Mouse (Mus musculus) forebrain, embryonic 13.5 days (tissue): ENCODE results near the gene Mpi. TPM values are rescaled to one million over a fixed set of nuclear protein-coding genes. Genes with fewer than 3 reads are reported as not detected.
A peak's percentile ranks its signal among the peaks of the same experiment; 100 is the strongest.

Experiments
- ATAC-seq: fragments of 200-750 bp; cut with Nextera tagmentation; 2 replicates; pipeline ENCODE4 v1.8.0; 2017
- H3K27ac ChIP-seq: fragments of 300-500 bp; sonication (generic); 2 replicates; pipeline ENCODE4 v1.5.1; 2015; ENCODE audit warnings: inconsistent platforms, mild to moderate bottlenecking, moderate library complexity
- H3K27me3 ChIP-seq: fragments of 300-500 bp; sonication (generic); 2 replicates; pipeline ENCODE4 v1.6.1; 2015; ENCODE audit warnings: mild to moderate bottlenecking, inconsistent platforms
- H3K36me3 ChIP-seq: fragments of 300-500 bp; sonication (generic); 2 replicates; pipeline ENCODE4 v1.6.1; 2015; ENCODE audit warnings: mild to moderate bottlenecking, inconsistent platforms; ENCODE audit not compliant: poor library complexity, severe bottlenecking
- H3K4me1 ChIP-seq: fragments of 300-500 bp; sonication (generic); 2 replicates; pipeline ENCODE4 v1.6.1; 2015; ENCODE audit warnings: inconsistent platforms
- H3K4me2 ChIP-seq: fragments of 300-500 bp; sonication (generic); 2 replicates; pipeline ENCODE4 v1.6.1; 2015; ENCODE audit warnings: inconsistent platforms, mild to moderate bottlenecking, moderate library complexity
- H3K4me3 ChIP-seq: fragments of 300-500 bp; sonication (generic); 2 replicates; pipeline ENCODE4 v1.5.1; 2015; ENCODE audit warnings: mild to moderate bottlenecking, inconsistent platforms
- H3K9ac ChIP-seq: fragments of 300-500 bp; sonication (generic); 2 replicates; pipeline ENCODE4 v1.6.1; 2015; ENCODE audit warnings: mild to moderate bottlenecking, inconsistent platforms
- H3K9me3 ChIP-seq: fragments of 300-500 bp; sonication (generic); replicated peaks from 2 replicates; pipeline ENCODE4 v1.6.1; 2016; ENCODE audit warnings: inconsistent platforms
- WGBS: fragments of 180-500 bp; shearing (Covaris S2); methylation state at CpG from one replicate; pipeline ENCODE4 v1.1.7; 2015; 5-methylcytosine and 5-hydroxymethylcytosine counted together
- polyA plus RNA-seq: library from polyadenylated mRNA; unstranded; fragments of >200 nt; fragmentation: Nextera tagmentation; extraction: Ambion mirVana; gene quantifications from 2 replicates; pipeline ENCODE4 v1.2.1, GENCODE M21; 2015

The Mpi gene
- polyA plus RNA-seq, 1 experiment from 2014 or later, result 63.2 TPM

- Histone ChIP-seq H3K36me3 (peaks cover 74% of the 10 kb centered on the region), H3K9me3 (no peaks in the 10 kb centered on the region), H3K27me3 (no peaks in the 10 kb centered on the region), H3K4me2 (no peak overlapping the region), H3K4me3 (no peak overlapping the region), H3K4me1 (peaks cover 10% of the 10 kb centered on the region), H3K9ac (no peak overlapping the region), H3K27ac (no peak overlapping the region)
- 80% methylated on average over 3 of the region's 3 CpGs for WGBS
- no peak for ATAC-seq
Observed at GRCm38 (mm10) chr9:57584991-57585390, 32.4 kb upstream of the Mpi start.

- no peaks in the 10 kb centered on the region for H3K4me1 ChIP-seq
- WGBS, result 87% methylated on average over 6 of the region's 6 CpGs
- no peaks in the 10 kb centered on the region for H3K27me3 ChIP-seq
- no peak overlapping the region for H3K27ac ChIP-seq
- no peaks in the 10 kb centered on the region for H3K9me3 ChIP-seq
- H3K9ac ChIP-seq, result peak overlapping the region; percentile 12; the same call in 1 of the 2 replicates
- no peak for ATAC-seq
- peaks cover 59% of the 10 kb centered on the region for H3K36me3 ChIP-seq
- no peak overlapping the region for H3K4me2 ChIP-seq
- no peak overlapping the region for H3K4me3 ChIP-seq
Observed at GRCm38 (mm10) chr9:57577144-57577849, 24.7 kb upstream of the Mpi start.

- Histone ChIP-seq H3K36me3 (peaks cover 55% of the 10 kb centered on the region), H3K4me2 (no peak overlapping the region), H3K9me3 (no peaks in the 10 kb centered on the region), H3K9ac (no peak overlapping the region), H3K27me3 (no peaks in the 10 kb centered on the region), H3K4me1 (no peaks in the 10 kb centered on the region), H3K4me3 (no peak overlapping the region), H3K27ac (no peak overlapping the region)
- no peak for ATAC-seq
- 87% methylated on average over 3 of the region's 3 CpGs for WGBS
Observed at GRCm38 (mm10) chr9:57575577-57575976, 23.0 kb upstream of the Mpi start.

GRCm38 (mm10) chr9:57574397-57574796 lies 21.8 kb upstream of the Mpi start:
- no peak for ATAC-seq

GRCm38 (mm10) chr9:57568500-57568899 lies 15.9 kb upstream of the Mpi start:
- H3K9me3 ChIP-seq, result no peaks in the 10 kb centered on the region
- no peak overlapping the region for H3K4me3 ChIP-seq
- no peaks in the 10 kb centered on the region for H3K27me3 ChIP-seq
- H3K9ac ChIP-seq, result no peak overlapping the region
- peaks cover 15% of the 10 kb centered on the region for H3K4me1 ChIP-seq
- WGBS, result 98% methylated on average over 6 of the region's 6 CpGs
- no peak overlapping the region for H3K27ac ChIP-seq
- H3K4me2 ChIP-seq, result no peak overlapping the region
- peaks cover 47% of the 10 kb centered on the region for H3K36me3 ChIP-seq
- ATAC-seq, result no peak

More at GRCm38 (mm10) chr9:57574397-57574796, 21.8 kb upstream of the Mpi start:
- H3K4me3 ChIP-seq, result no peak overlapping the region
- no peak overlapping the region for H3K27ac ChIP-seq
- no peaks in the 10 kb centered on the region for H3K4me1 ChIP-seq
- no peak overlapping the region for H3K9ac ChIP-seq
- H3K27me3 ChIP-seq, result no peaks in the 10 kb centered on the region
- peaks cover 54% of the 10 kb centered on the region for H3K36me3 ChIP-seq
- H3K9me3 ChIP-seq, result no peaks in the 10 kb centered on the region
- no peak overlapping the region for H3K4me2 ChIP-seq

- no peaks in the 10 kb centered on the region for H3K27me3 ChIP-seq
- H3K4me3 ChIP-seq, result no peak overlapping the region
- H3K9me3 ChIP-seq, result no peaks in the 10 kb centered on the region
- WGBS, result 58% methylated on average over 8 of the region's 8 CpGs
- peaks cover 30% of the 10 kb centered on the region for H3K4me1 ChIP-seq
- peaks cover 39% of the 10 kb centered on the region for H3K36me3 ChIP-seq
- H3K27ac ChIP-seq, result no peak overlapping the region
- no peak overlapping the region for H3K4me2 ChIP-seq
- H3K9ac ChIP-seq, result no peak overlapping the region
- ATAC-seq, result no peak
Observed at GRCm38 (mm10) chr9:57566846-57567245, 14.3 kb upstream of the Mpi start.

- no peaks in the 10 kb centered on the region for H3K9me3 ChIP-seq
- H3K27me3 ChIP-seq, result no peaks in the 10 kb centered on the region
- H3K4me2 ChIP-seq, result peak overlapping the region; percentile 1; the same call in 1 of the 2 replicates
- no peak overlapping the region for H3K9ac ChIP-seq
- H3K27ac ChIP-seq, result peak overlapping the region; percentile 37
- H3K36me3 ChIP-seq, result peaks cover 31% of the 10 kb centered on the region
- H3K4me3 ChIP-seq, result no peak overlapping the region
- 56% methylated on average over 10 of the region's 10 CpGs for WGBS
- peaks cover 36% of the 10 kb centered on the region for H3K4me1 ChIP-seq
- no peak for ATAC-seq
Observed at GRCm38 (mm10) chr9:57565741-57566221, 13.2 kb upstream of the Mpi start.

GRCm38 (mm10) chr9:57564609-57565008 lies 12.0 kb upstream of the Mpi start:
- Histone ChIP-seq H3K9ac (no peak overlapping the region), H3K36me3 (peaks cover 20% of the 10 kb centered on the region), H3K9me3 (no peaks in the 10 kb centered on the region), H3K27ac (no peak overlapping the region), H3K4me3 (no peak overlapping the region), H3K4me2 (no peak overlapping the region), H3K4me1 (peaks cover 41% of the 10 kb centered on the region), H3K27me3 (no peaks in the 10 kb centered on the region)
- no peak for ATAC-seq
- 91% methylated on average over 6 of the region's 6 CpGs for WGBS

GRCm38 (mm10) chr9:57562896-57563372 lies 10.4 kb upstream of the Mpi start:
- Histone ChIP-seq H3K4me3 (no peak overlapping the region), H3K36me3 (peaks cover 3% of the 10 kb centered on the region), H3K9ac (peak overlapping the region; percentile 34; the same call in 1 of the 2 replicates), H3K27ac (no peak overlapping the region), H3K27me3 (0 out of 2 replicates have a peak, but pooled peaks cover 3% of the 10 kb centered on the region), H3K4me2 (0 out of 2 replicates have a peak overlapping the region, but pooled peaks have one; percentile 5), H3K4me1 (peaks cover 41% of the 10 kb centered on the region), H3K9me3 (no peaks in the 10 kb centered on the region)
- 86% methylated on average over 4 of the region's 4 CpGs for WGBS
- ATAC-seq, result no peak

- H3K4me1 ChIP-seq, result peaks cover 41% of the 10 kb centered on the region
- WGBS, result 82% methylated on average over 13 of the region's 13 CpGs
- peak overlapping the region; percentile 77 for H3K4me2 ChIP-seq
- H3K9ac ChIP-seq, result peak overlapping the region; percentile 76
- no peaks in the 10 kb centered on the region for H3K9me3 ChIP-seq
- H3K4me3 ChIP-seq, result peak overlapping the region; percentile 63
- 0 out of 2 replicates have a peak, but pooled peaks cover 3% of the 10 kb centered on the region for H3K27me3 ChIP-seq
- no peak for ATAC-seq
- no peak overlapping the region for H3K27ac ChIP-seq
- no peaks in the 10 kb centered on the region for H3K36me3 ChIP-seq
Observed at GRCm38 (mm10) chr9:57561711-57562099, 9.1 kb upstream of the Mpi start.

- H3K36me3 ChIP-seq, result no peaks in the 10 kb centered on the region
- H3K4me1 ChIP-seq, result peaks cover 38% of the 10 kb centered on the region
- under 1% methylated on average over 37 of the region's 37 CpGs for WGBS
- H3K27me3 ChIP-seq, result 0 out of 2 replicates have a peak, but pooled peaks cover 3% of the 10 kb centered on the region
- ATAC-seq, result peak; percentile 100
- no peaks in the 10 kb centered on the region for H3K9me3 ChIP-seq
- peak within 1 kb of the TSS; percentile 77 for H3K4me2 ChIP-seq
- peak within 1 kb of the TSS; percentile 63 for H3K4me3 ChIP-seq
- peak within 1 kb of the TSS; percentile 76 for H3K9ac ChIP-seq
- peak within 1 kb of the TSS; percentile 52 for H3K27ac ChIP-seq
Observed at GRCm38 (mm10) chr9:57560861-57561710, 8.5 kb upstream of the Mpi start, which contains the start of gene Scamp2. TSS of gene Scamp2 (plus strand) at chr9:57560943.

- ATAC-seq, result 0 out of 2 replicates have a peak, but pooled peaks have one; percentile 3
- peak overlapping the region; percentile 52 for H3K27ac ChIP-seq
- peak overlapping the region; percentile 63 for H3K4me3 ChIP-seq
- 25% methylated on average over 7 of the region's 7 CpGs for WGBS
- peaks cover 30% of the 10 kb centered on the region for H3K4me1 ChIP-seq
- H3K4me2 ChIP-seq, result peak overlapping the region; percentile 77
- peak overlapping the region; percentile 76 for H3K9ac ChIP-seq
- H3K36me3 ChIP-seq, result no peaks in the 10 kb centered on the region
- 0 out of 2 replicates have a peak, but pooled peaks cover 3% of the 10 kb centered on the region for H3K27me3 ChIP-seq
- no peaks in the 10 kb centered on the region for H3K9me3 ChIP-seq
Observed at GRCm38 (mm10) chr9:57560263-57560662, 7.7 kb upstream of the Mpi start.
